Comparison of ENCODE assay signal across 9 mouse cellular contexts in the genomic region with DNA sequence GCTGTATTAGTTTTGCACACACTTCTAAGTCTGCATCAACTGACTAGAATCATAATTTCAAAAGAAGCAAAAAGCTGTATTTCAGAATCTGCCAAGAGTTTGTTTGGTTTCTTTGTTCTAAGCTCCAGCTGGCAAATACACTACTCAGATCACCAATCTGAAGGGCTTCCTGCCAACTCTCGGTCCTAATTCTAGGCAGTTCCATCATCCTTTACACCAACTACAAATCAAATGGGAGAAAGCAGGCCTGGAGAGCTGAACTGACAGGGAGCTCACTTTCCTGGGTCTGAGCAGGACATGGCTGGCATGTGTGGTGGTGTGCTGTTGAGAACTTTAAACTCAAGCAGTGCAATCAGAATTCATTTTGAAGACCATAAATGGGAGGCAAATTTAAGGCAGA.
DNase-seq lines count a peak whose midpoint lies in the region; ATAC-seq and TF ChIP-seq lines count a peak whose summit lies in the region.
"Had no signal": no experiment of that assay in that cellular context is flagged by ENCODE, and none has a peak within 500 bp of the region (broad histone marks: within the 10 kb centered on the region; RNA-seq: fewer than 3 reads in every experiment).

No protein-coding gene starts in this region.

- H3K4me3 ChIP-seq in kidney, embryonic 16.5 days (ENCODE audit: low read length), result no peak overlapping the region
- no peak overlapping the region for H3K4me3 ChIP-seq in limb, embryonic 14.5 days (replicated peaks; ENCODE audit: low read length)
- H3K4me3 ChIP-seq: liver, embryonic 15.5 days had no signal

- ATAC-seq in kidney, embryonic 16.5 days (ENCODE audit: low FRiP score, low TSS enrichment), result no peak
- no peak for ATAC-seq in limb, embryonic 14.5 days (ENCODE audit: low FRiP score, low read depth)

- no peaks in the 10 kb centered on the region for H3K9me3 ChIP-seq in kidney, embryonic 16.5 days (ENCODE audit: low read length)
- H3K9me3 ChIP-seq in limb, embryonic 14.5 days (ENCODE audit: control insufficient read depth, low read length), result no peaks in the 10 kb centered on the region
- H3K9me3 ChIP-seq: liver, embryonic 15.5 days had no signal

- peak overlapping the region; percentile 5; the same call in 1 of the 2 replicates for H3K27ac ChIP-seq in kidney, embryonic 16.5 days (ENCODE audit: low read length)
- H3K27ac ChIP-seq in limb, embryonic 14.5 days (replicated peaks; ENCODE audit: low read depth, low read length), result no peak overlapping the region
- H3K27ac ChIP-seq: liver, embryonic 15.5 days had no signal

- peaks cover 35% of the 10 kb centered on the region for H3K4me1 ChIP-seq in kidney, embryonic 16.5 days (ENCODE audit: insufficient read depth, low read length)
- peaks cover 11% of the 10 kb centered on the region for H3K4me1 ChIP-seq in limb, embryonic 14.5 days (ENCODE audit: control insufficient read depth, insufficient read depth, low read length)

- H3K9ac ChIP-seq in kidney, embryonic 16.5 days (replicated peaks; ENCODE audit: low read length), result no peak overlapping the region
- no peak overlapping the region for H3K9ac ChIP-seq in limb, embryonic 14.5 days (ENCODE audit: low read depth, low read length, severe bottlenecking)
- H3K9ac ChIP-seq: liver, embryonic 15.5 days had no signal

- 14% methylated on average over 1 of the region's 1 CpGs for whole genome bisulfite sequencing in kidney, embryonic 16.5 days
- 6% methylated on average over 1 of the region's 1 CpGs for WGBS in limb, embryonic 14.5 days

- TF ChIP-seq POLR2A in limb, embryonic 14.5 days (IDR thresholded peaks at IDR 0.05; ENCODE audit: borderline replicate concordance, extremely low read depth, insufficient read depth, insufficient read length), result no peak

- DNase-seq in gastrocnemius, adult 18-20 months (ENCODE audit: low spot score), result peak; percentile 40
- DNase-seq in gastrocnemius, adult 8-10 months (ENCODE audit: low spot score in 2 of 2), result no peak
- DNase-seq in adipocyte (ENCODE audit: low spot score), result peak; percentile 73
- DNase-seq in frontal cortex, adult 2 months (ENCODE audit: extremely low spot score in 1 of 2, low spot score in 1 of 2), result peak; percentile 44 to 82
- peak; percentile 65 for DNase-seq in limb, embryonic 14.5 days (ENCODE audit: low spot score)
- peak; percentile 49 for DNase-seq in testis, postnatal 10 days (ENCODE audit: low spot score)
- DNase-seq in T-cell, adult 2 months (ENCODE audit: low spot score), result no peak

- H3K4me2 ChIP-seq in kidney, embryonic 16.5 days (replicated peaks; ENCODE audit: low read depth, low read length), result no peak overlapping the region
- H3K4me2 ChIP-seq in limb, embryonic 14.5 days (replicated peaks; ENCODE audit: low read depth, low read length, severe bottlenecking), result no peak overlapping the region
- H3K4me2 ChIP-seq: liver, embryonic 15.5 days had no signal

- H3K27me3 ChIP-seq in kidney, embryonic 16.5 days (ENCODE audit: insufficient read depth, low read length), result no peaks in the 10 kb centered on the region
- no peaks in the 10 kb centered on the region for H3K27me3 ChIP-seq in limb, embryonic 14.5 days (ENCODE audit: control insufficient read depth, insufficient read depth, low read length)
- H3K27me3 ChIP-seq: liver, embryonic 15.5 days had no signal

- H3K36me3 ChIP-seq in kidney, embryonic 16.5 days (ENCODE audit: insufficient read depth, low read length), result no peaks in the 10 kb centered on the region
- H3K36me3 ChIP-seq in limb, embryonic 14.5 days (ENCODE audit: control insufficient read depth, insufficient read depth, low read length), result no peaks in the 10 kb centered on the region
- H3K36me3 ChIP-seq: liver, embryonic 15.5 days had no signal

Comparison
In these comparisons a context has a peak if more than half of its experiments do, and no peak if none do; other contexts are left out.
1. DNase-seq: peak in gastrocnemius, adult 18-20 months (single experiment), adipocyte (single experiment), frontal cortex, adult 2 months (2 of 2), limb, embryonic 14.5 days (single experiment) and testis, postnatal 10 days (single experiment); none in gastrocnemius, adult 8-10 months (0 of 2) and T-cell, adult 2 months (single experiment).